Comparison of ENCODE assay signal across 15 mouse cellular contexts in genomic region chr6:99800324-99800723, GRCm38 (mm10).
DNase-seq lines count a peak whose midpoint lies in the region; ATAC-seq and TF ChIP-seq lines count a peak whose summit lies in the region.
"Had no signal": no experiment of that assay in that cellular context is flagged by ENCODE, and none has a peak within 500 bp of the region (broad histone marks: within the 10 kb centered on the region; RNA-seq: fewer than 3 reads in every experiment).

No protein-coding gene starts in this region.

- no peak overlapping the region for H3K9ac ChIP-seq in heart, embryonic 13.5 days
- H3K9ac ChIP-seq in lung, postnatal 0 days (replicated peaks; ENCODE audit: low read depth), result no peak overlapping the region
- H3K9ac ChIP-seq in limb, embryonic 14.5 days (ENCODE audit: low read depth, low read length, severe bottlenecking), result no peak overlapping the region
- H3K9ac ChIP-seq: embryonic facial prominence, embryonic 13.5 days; forebrain, embryonic 12.5 days; hindbrain, embryonic 12.5 days; liver, embryonic 13.5 days had no signal

- H3K36me3 ChIP-seq in heart, embryonic 13.5 days, result no peaks in the 10 kb centered on the region
- no peaks in the 10 kb centered on the region for H3K36me3 ChIP-seq in lung, postnatal 0 days (ENCODE audit: insufficient read depth, low read length)
- H3K36me3 ChIP-seq in embryonic facial prominence, embryonic 10.5 days (replicated peaks), result no peaks in the 10 kb centered on the region
- H3K36me3 ChIP-seq in limb, embryonic 14.5 days (ENCODE audit: control insufficient read depth, insufficient read depth, low read length), result no peaks in the 10 kb centered on the region
- H3K36me3 ChIP-seq: embryonic facial prominence, embryonic 13.5 days; forebrain, embryonic 12.5 days; hindbrain, embryonic 12.5 days; liver, embryonic 13.5 days had no signal

- WGBS in heart, embryonic 13.5 days, result 31% methylated on average over 14 of the region's 14 CpGs
- WGBS in lung, postnatal 0 days, result 28% methylated on average over 14 of the region's 14 CpGs
- 57% methylated on average over 14 of the region's 14 CpGs for WGBS in embryonic facial prominence, embryonic 10.5 days
- 15% methylated on average over 14 of the region's 14 CpGs for WGBS in limb, embryonic 14.5 days

- TF ChIP-seq POLR2A in limb, embryonic 14.5 days (IDR thresholded peaks at IDR 0.05; ENCODE audit: borderline replicate concordance, extremely low read depth, insufficient read depth, insufficient read length), result no peak

- H3K27me3 ChIP-seq in heart, embryonic 13.5 days (replicated peaks), result peaks cover 32% of the 10 kb centered on the region
- no peaks in the 10 kb centered on the region for H3K27me3 ChIP-seq in lung, postnatal 0 days (replicated peaks; ENCODE audit: insufficient read depth, low read length)
- peaks cover 43% of the 10 kb centered on the region for H3K27me3 ChIP-seq in embryonic facial prominence, embryonic 10.5 days (replicated peaks; ENCODE audit: low read depth, poor library complexity, severe bottlenecking)
- 0 out of 2 replicates have a peak, but pooled peaks cover 4% of the 10 kb centered on the region for H3K27me3 ChIP-seq in limb, embryonic 14.5 days (ENCODE audit: control insufficient read depth, insufficient read depth, low read length)

- H3K4me1 ChIP-seq in heart, embryonic 13.5 days, result peaks cover 29% of the 10 kb centered on the region
- H3K4me1 ChIP-seq in lung, postnatal 0 days (ENCODE audit: insufficient read depth, low read depth, low read length), result peaks cover 9% of the 10 kb centered on the region; the same call in 1 of the 2 replicates
- H3K4me1 ChIP-seq in embryonic facial prominence, embryonic 10.5 days, result peaks cover 28% of the 10 kb centered on the region
- H3K4me1 ChIP-seq in limb, embryonic 14.5 days (ENCODE audit: control insufficient read depth, insufficient read depth, low read length), result peaks cover 20% of the 10 kb centered on the region
- H3K4me1 ChIP-seq: liver, embryonic 13.5 days had no signal

- peak overlapping the region; percentile 22 for H3K4me2 ChIP-seq in heart, embryonic 13.5 days
- no peak overlapping the region for H3K4me2 ChIP-seq in lung, postnatal 0 days (replicated peaks; ENCODE audit: low read depth, low read length)
- no peak overlapping the region for H3K4me2 ChIP-seq in limb, embryonic 14.5 days (replicated peaks; ENCODE audit: low read depth, low read length, severe bottlenecking)
- H3K4me2 ChIP-seq: embryonic facial prominence, embryonic 13.5 days; forebrain, embryonic 12.5 days; hindbrain, embryonic 12.5 days; liver, embryonic 13.5 days had no signal

- TF ChIP-seq CTCF in lung, postnatal 0 days (IDR thresholded peaks at IDR 0.05), result no peak

- no peaks in the 10 kb centered on the region for H3K9me3 ChIP-seq in heart, embryonic 13.5 days
- no peaks in the 10 kb centered on the region for H3K9me3 ChIP-seq in lung, postnatal 0 days (ENCODE audit: low read length)
- no peaks in the 10 kb centered on the region for H3K9me3 ChIP-seq in embryonic facial prominence, embryonic 10.5 days
- no peaks in the 10 kb centered on the region for H3K9me3 ChIP-seq in limb, embryonic 14.5 days (ENCODE audit: control insufficient read depth, low read length)
- H3K9me3 ChIP-seq: embryonic facial prominence, embryonic 13.5 days; forebrain, embryonic 12.5 days; hindbrain, embryonic 12.5 days; liver, embryonic 13.5 days had no signal

- H3K4me3 ChIP-seq in heart, embryonic 13.5 days, result no peak overlapping the region
- H3K4me3 ChIP-seq in lung, postnatal 0 days (ENCODE audit: low read depth, low read length), result no peak overlapping the region
- no peak overlapping the region for H3K4me3 ChIP-seq in embryonic facial prominence, embryonic 10.5 days
- H3K4me3 ChIP-seq in limb, embryonic 14.5 days (replicated peaks; ENCODE audit: low read length), result no peak overlapping the region
- H3K4me3 ChIP-seq: embryonic facial prominence, embryonic 13.5 days; forebrain, embryonic 12.5 days; hindbrain, embryonic 12.5 days; liver, embryonic 13.5 days had no signal

- ATAC-seq in heart, embryonic 13.5 days (ENCODE audit: extremely low read depth, insufficient number of reproducible peaks, low FRiP score, low TSS enrichment), result no peak
- peak; percentile 75 for ATAC-seq in lung, postnatal 0 days
- ATAC-seq in limb, embryonic 14.5 days (ENCODE audit: low FRiP score, low read depth), result peak; percentile 78
- ATAC-seq: Patski had no signal

- TF ChIP-seq EP300 in lung, postnatal 0 days (IDR thresholded peaks at IDR 0.05), result no peak

- H3K27ac ChIP-seq in heart, embryonic 13.5 days (replicated peaks), result no peak overlapping the region
- no peak overlapping the region for H3K27ac ChIP-seq in lung, postnatal 0 days (ENCODE audit: low read length)
- H3K27ac ChIP-seq in embryonic facial prominence, embryonic 10.5 days (replicated peaks), result no peak overlapping the region
- H3K27ac ChIP-seq in limb, embryonic 14.5 days (replicated peaks; ENCODE audit: low read depth, low read length), result no peak overlapping the region
- H3K27ac ChIP-seq: embryonic facial prominence, embryonic 13.5 days; forebrain, embryonic 12.5 days; hindbrain, embryonic 12.5 days; liver, embryonic 13.5 days had no signal

- DNase-seq in heart, adult 11 months, result no peak
- peak; percentile 69 for DNase-seq in lung, postnatal 0 days (ENCODE audit: low spot score)
- DNase-seq in lung, postnatal 4 days, result no peak
- DNase-seq in embryonic facial prominence, embryonic 10.5 days (ENCODE audit: low spot score), result peak; percentile 23
- peak; percentile 75 for DNase-seq in limb, embryonic 14.5 days (ENCODE audit: low spot score)
- DNase-seq in gastrocnemius, adult 8-10 months (ENCODE audit: low spot score in 2 of 2), result no peak
- DNase-seq in adrenal gland, postnatal 25 days, result no peak
- DNase-seq: cerebellum, adult 9-10 months; liver, embryonic 13.5 days; right cerebral cortex, postnatal 25 days had no signal

Comparison
In these comparisons a context has a peak if more than half of its experiments do, and no peak if none do; other contexts are left out.
1. DNase-seq: peak in lung, postnatal 0 days (single experiment), embryonic facial prominence, embryonic 10.5 days (single experiment) and limb, embryonic 14.5 days (single experiment); none in heart, adult 11 months (single experiment), lung, postnatal 4 days (0 of 2), gastrocnemius, adult 8-10 months (0 of 2) and adrenal gland, postnatal 25 days (single experiment).